Mouse (Mus musculus) spleen, postnatal 10 days (tissue): ENCODE measurements around the gene Tor3a.
"Not testable (repeated sequence)": the region's sequence is repeated elsewhere in the genome, so short reads cannot be mapped to it uniquely, and the experiment has no call there.

ENCODE experiments used
- DNase-seq, 2 experiments: peaks; one replicate each; pipeline ENCODE4 v3.0.0; 2021 to 2022; ENCODE audit warnings: low spot score in 2 of 2

Tor3a gene

GRCm38 (mm10) chr1:156671921-156672320 is 2.2 kb downstream of the Tor3a start:
- DNase-seq: no peak

GRCm38 (mm10) chr1:156669208-156669983 is 4.8 kb downstream of the Tor3a start:
- no peak for DNase-seq

- no peak for DNase-seq
Observed at GRCm38 (mm10) chr1:156668602-156669001, 5.6 kb downstream of the Tor3a start.

GRCm38 (mm10) chr1:156667141-156667926 is 6.8 kb downstream of the Tor3a start:
- no peak for DNase-seq

- no peak for DNase-seq
Observed at GRCm38 (mm10) chr1:156665777-156666176, 8.4 kb downstream of the Tor3a start.

GRCm38 (mm10) chr1:156660660-156661236 is 13.4 kb downstream of the Tor3a start:
- DNase-seq: not testable (repeated sequence)

- DNase-seq: no peak
Observed at GRCm38 (mm10) chr1:156659906-156660659, 14.1 kb downstream of the Tor3a start.

GRCm38 (mm10) chr1:156658676-156659075 is 15.5 kb downstream of the Tor3a start:
- no peak for DNase-seq

GRCm38 (mm10) chr1:156657523-156657922 is 16.6 kb downstream of the Tor3a start:
- no peak for DNase-seq

- no peak for DNase-seq
Observed at GRCm38 (mm10) chr1:156654735-156655530, 19.2 kb downstream of the Tor3a start.

- DNase-seq: no peak
Observed at GRCm38 (mm10) chr1:156652189-156652822, 21.9 kb downstream of the Tor3a start.

GRCm38 (mm10) chr1:156650631-156651030 is 23.5 kb downstream of the Tor3a start:
- no peak for DNase-seq

- no peak for DNase-seq
Observed at GRCm38 (mm10) chr1:156648705-156649104, 25.5 kb downstream of the Tor3a start.

- no peak for DNase-seq
Observed at GRCm38 (mm10) chr1:156645971-156646370, 28.2 kb downstream of the Tor3a start.

GRCm38 (mm10) chr1:156644780-156645523 is 29.2 kb downstream of the Tor3a start:
- no peak for DNase-seq

- DNase-seq: no peak
Observed at GRCm38 (mm10) chr1:156644061-156644460, 30.1 kb downstream of the Tor3a start.

GRCm38 (mm10) chr1:156642813-156643212 is 31.3 kb downstream of the Tor3a start:
- DNase-seq: no peak

- no peak for DNase-seq
Observed at GRCm38 (mm10) chr1:156641808-156642207, 32.3 kb downstream of the Tor3a start.

GRCm38 (mm10) chr1:156640577-156640976 is 33.6 kb downstream of the Tor3a start:
- DNase-seq: no peak

- no peak for DNase-seq
Observed at GRCm38 (mm10) chr1:156639455-156639854, 34.7 kb downstream of the Tor3a start.
